Mouse (Mus musculus) thymus, adult 2 months (tissue): ENCODE results near the gene Aldoart2. TPM values are rescaled to one million over a fixed set of nuclear protein-coding genes. Genes with fewer than 3 reads are reported as not detected.

Experiments used
- DNase-seq: peaks from one replicate; pipeline ENCODE4 v3.0.0; 2021
- H3K27ac ChIP-seq: fragments of 200-500 bp; 2 replicates; pipeline ENCODE4 v1.5.1; 2012; ENCODE audit warnings: low read length, control low read depth; ENCODE audit not compliant: control insufficient read depth, insufficient read depth
- H3K27me3 ChIP-seq: fragments of 200-500 bp; 2 replicates; pipeline ENCODE4 v1.6.1; 2012; ENCODE audit warnings: mild to moderate bottlenecking, low read length, moderate library complexity, mixed read lengths; ENCODE audit not compliant: control insufficient read depth, insufficient read depth
- H3K36me3 ChIP-seq: fragments of 200-500 bp; 2 replicates; pipeline ENCODE4 v1.6.1; 2012; ENCODE audit warnings: mild to moderate bottlenecking, low read length, moderate library complexity; ENCODE audit not compliant: control insufficient read depth, insufficient read depth
- H3K4me1 ChIP-seq: fragments of 200-500 bp; replicated peaks from 2 replicates; pipeline ENCODE4 v1.6.1; 2012; ENCODE audit warnings: low read length; ENCODE audit not compliant: control insufficient read depth, insufficient read depth
- H3K4me3 ChIP-seq: fragments of 200-500 bp; 2 replicates; pipeline ENCODE4 v1.5.1; 2012; ENCODE audit warnings: mild to moderate bottlenecking, low read length, control low read depth, moderate library complexity; ENCODE audit not compliant: control insufficient read depth, insufficient read depth
- CTCF ChIP-seq: fragments of 200-500 bp; IDR thresholded peaks from 2 replicates; pipeline ENCODE4 v1.5.1; 2012; ENCODE audit warnings: mild to moderate bottlenecking, control low read depth, low read length, moderate library complexity, borderline replicate concordance; ENCODE audit not compliant: control insufficient read depth, poor library complexity, insufficient read depth; ENCODE audit errors: extremely low read depth
- POLR2A ChIP-seq: fragments of 200-500 bp; IDR thresholded peaks from 2 replicates; pipeline ENCODE4 v1.6.1; 2012; ENCODE audit warnings: mild to moderate bottlenecking, low read length, control low read depth, moderate library complexity; ENCODE audit not compliant: control insufficient read depth, poor library complexity, insufficient read depth; ENCODE audit errors: extremely low read depth
- WGBS: fragments of 180-500 bp; shearing (Covaris S2); methylation state at CpG from one replicate; pipeline ENCODE4 v1.1.7; 2018; 5-methylcytosine and 5-hydroxymethylcytosine counted together
- polyA plus RNA-seq: library from polyadenylated mRNA; depleted of rRNA; stranded (reverse); fragments of >200 nt; gene quantifications from 2 replicates; pipeline ENCODE4 v1.2.3, GENCODE M21; 2012; rRNA removed

The Aldoart2 gene
- polyA plus RNA-seq, 1 experiment, result 0.11 TPM

- Histone ChIP-seq H3K27me3 (peaks cover 7% of the 10 kb centered on the region; the same call in 1 of the 2 replicates), H3K36me3 (no peaks in the 10 kb centered on the region)
Measured at GRCm38 (mm10) chr12:55600503-55600994, 35.5 kb downstream of the Aldoart2 start.

GRCm38 (mm10) chr12:55604411-55604810, 39.4 kb downstream of the Aldoart2 start:
- no peaks in the 10 kb centered on the region for H3K36me3 ChIP-seq
- H3K27ac ChIP-seq, result no peak overlapping the region
- peaks cover 3% of the 10 kb centered on the region; the same call in 1 of the 2 replicates for H3K4me1 ChIP-seq
- TF ChIP-seq POLR2A, result no peak
- TF ChIP-seq CTCF, result no peak
- H3K4me3 ChIP-seq, result no peak overlapping the region
- peaks cover 2% of the 10 kb centered on the region; the same call in 1 of the 2 replicates for H3K27me3 ChIP-seq
- 92% methylated on average over 3 of the region's 3 CpGs for WGBS
- DNase-seq, result no peak

More at GRCm38 (mm10) chr12:55600503-55600994, 35.5 kb downstream of the Aldoart2 start:
- peaks cover 8% of the 10 kb centered on the region; the same call in 1 of the 2 replicates for H3K4me1 ChIP-seq
- 16% methylated on average over 42 of the region's 42 CpGs for WGBS
- no peak for DNase-seq
- no peak overlapping the region for H3K4me3 ChIP-seq
- TF ChIP-seq POLR2A, result no peak
- TF ChIP-seq CTCF, result no peak
- H3K27ac ChIP-seq, result no peak overlapping the region

DNA sequence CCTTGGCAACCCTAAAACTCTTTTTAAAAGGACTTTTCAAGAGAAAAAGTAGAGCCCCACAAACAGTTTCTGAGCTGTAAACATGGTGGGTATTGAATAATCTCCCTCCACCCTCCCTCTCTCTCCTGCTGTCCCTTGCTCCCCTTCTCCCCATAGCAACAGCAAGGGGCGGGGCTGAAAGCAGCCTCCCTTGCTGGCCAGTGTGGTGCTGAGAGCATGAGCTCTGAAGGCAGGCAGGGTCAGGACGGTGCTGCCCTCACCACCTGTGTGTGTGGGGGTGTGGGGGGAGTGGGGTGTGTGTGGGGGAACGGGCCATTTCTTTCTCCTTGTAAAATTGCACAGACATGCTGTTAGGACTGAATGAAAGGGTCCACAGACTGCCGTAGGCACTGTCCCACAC, 42.9 kb downstream of the Aldoart2 start:
- Histone ChIP-seq H3K27ac (no peak overlapping the region), H3K27me3 (no peaks in the 10 kb centered on the region), H3K36me3 (no peaks in the 10 kb centered on the region), H3K4me1 (no peaks in the 10 kb centered on the region), H3K4me3 (no peak overlapping the region)
- 95% methylated on average over 4 of the region's 4 CpGs for WGBS
- no peak for DNase-seq
- TF ChIP-seq POLR2A, result no peak
- TF ChIP-seq CTCF, result no peak

DNA sequence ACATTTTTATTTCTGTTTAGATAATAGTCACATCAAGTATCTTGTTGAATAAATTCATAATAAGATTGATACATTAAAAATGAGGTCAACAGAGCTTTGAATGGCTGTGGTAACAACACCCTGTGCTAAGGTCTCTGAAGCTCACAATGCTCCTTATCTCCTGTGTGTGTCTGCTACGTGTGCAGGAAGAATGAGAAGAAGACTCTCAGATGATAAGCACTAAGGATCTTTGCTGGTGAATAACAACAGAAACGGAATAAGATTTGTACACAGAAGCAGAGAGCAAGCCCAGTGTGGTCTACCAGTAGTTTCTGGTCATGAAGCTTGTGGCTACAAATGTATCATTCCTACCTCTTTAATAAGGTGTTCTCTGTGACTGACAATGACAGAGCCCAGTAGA, 45.8 kb downstream of the Aldoart2 start:
- Histone ChIP-seq H3K36me3 (no peaks in the 10 kb centered on the region), H3K4me3 (no peak overlapping the region), H3K4me1 (no peaks in the 10 kb centered on the region), H3K27me3 (no peaks in the 10 kb centered on the region), H3K27ac (no peak overlapping the region)
- no peak for DNase-seq
- no peak for TF ChIP-seq CTCF
- no peak for TF ChIP-seq POLR2A
- WGBS, result 90% methylated on average over 2 of the region's 2 CpGs

Other genes starting within 250 kb of the Aldoart2 start
- gene Psma6, start 181.0 kb upstream of the Aldoart2 start, polyA plus RNA-seq, result 74.8 and 92.3 TPM in 2 replicates
- 613 and 674 TPM in 2 replicates for gene Nfkbia, start 72.6 kb upstream of the Aldoart2 start, polyA plus RNA-seq
- 0.03 and 0.10 TPM in 2 replicates for gene Insm2, start 34.2 kb downstream of the Aldoart2 start, polyA plus RNA-seq